Mouse (Mus musculus): ENCODE measurements around the gene Tex50.

GRCm38 (mm10) chr1:161109216-161109615 is 49.9 kb downstream of the Tex50 start:
- TF ChIP-seq CTCF (conservative IDR thresholded peaks at IDR 0.05; ENCODE audit: insufficient read depth, insufficient read length, low read depth, low read length): no peak
- TF ChIP-seq POLR2A (IDR thresholded peaks at IDR 0.05; ENCODE audit: low read depth, low read length): no peak

Measured in kidney, adult 2 months (tissue).